8 mouse cellular contexts compared by ENCODE assay signal in the genomic region with DNA sequence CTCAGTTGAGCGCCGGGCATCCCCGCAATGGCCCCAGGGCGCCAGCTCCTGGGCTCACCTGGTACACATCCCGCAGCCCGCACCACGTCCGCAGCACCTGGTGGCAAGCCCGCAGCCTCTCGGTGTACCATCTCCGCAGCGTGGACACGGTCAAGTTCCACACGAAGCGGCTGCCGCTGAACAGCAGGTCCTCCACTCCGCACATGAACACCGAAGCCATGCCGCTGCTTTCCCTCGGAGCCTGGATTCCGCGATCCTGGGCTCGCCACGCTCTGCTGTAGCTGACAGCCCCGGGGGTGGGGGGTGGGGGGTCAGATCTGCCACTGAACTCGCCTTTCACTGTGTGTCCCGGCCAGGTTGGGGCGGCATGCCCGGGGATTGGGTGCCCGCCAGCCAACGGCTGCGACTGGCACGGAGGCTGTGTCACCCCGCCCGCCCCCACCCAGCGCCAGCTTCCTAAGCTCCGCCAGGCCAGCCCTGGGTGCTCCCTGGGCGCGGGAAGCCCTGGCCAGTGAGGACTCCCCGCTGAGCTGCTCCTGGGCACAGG.
DNase-seq lines count a peak whose midpoint lies in the region; ATAC-seq and TF ChIP-seq lines count a peak whose summit lies in the region.

No protein-coding gene starts in this region.

- peaks cover 16% of the 10 kb centered on the region for H3K4me1 ChIP-seq in forebrain, embryonic 14.5 days (ENCODE audit: control insufficient read depth, insufficient read depth, low read length)
- H3K4me1 ChIP-seq in liver, embryonic 16.5 days (ENCODE audit: control insufficient read depth, low read depth, low read length): no peaks in the 10 kb centered on the region
- peaks cover 43% of the 10 kb centered on the region for H3K4me1 ChIP-seq in neural tube, embryonic 13.5 days (replicated peaks)

- no peak overlapping the region for H3K27ac ChIP-seq in forebrain, embryonic 14.5 days (ENCODE audit: low read depth, low read length)
- H3K27ac ChIP-seq in liver, embryonic 16.5 days (ENCODE audit: low read length): no peak overlapping the region
- no peak overlapping the region for H3K27ac ChIP-seq in neural tube, embryonic 13.5 days (replicated peaks)

- H3K4me3 ChIP-seq in forebrain, embryonic 14.5 days (ENCODE audit: low read depth, low read length): peak overlapping the region; percentile 41
- H3K4me3 ChIP-seq in liver, embryonic 16.5 days (ENCODE audit: low read depth, low read length): peak overlapping the region; percentile 51
- peak overlapping the region; percentile 48 for H3K4me3 ChIP-seq in neural tube, embryonic 13.5 days

- TF ChIP-seq POLR2A in brain, embryonic 14.5 days (IDR thresholded peaks at IDR 0.05; ENCODE audit: borderline replicate concordance, extremely low read depth, insufficient read depth, insufficient read length, poor library complexity, severe bottlenecking): no peak

- no peak for TF ChIP-seq CTCF in brain, embryonic 14.5 days (IDR thresholded peaks at IDR 0.05; ENCODE audit: borderline replicate concordance, extremely low read depth, insufficient read depth, insufficient read length)

- WGBS in forebrain, embryonic 14.5 days: under 1% methylated on average over 38 of the region's 40 CpGs
- under 1% methylated on average over 40 of the region's 40 CpGs for WGBS in liver, embryonic 16.5 days (ENCODE audit: insufficient replicate concordance)
- WGBS in neural tube, embryonic 13.5 days: 2% methylated on average over 40 of the region's 40 CpGs

- ATAC-seq in CD4-positive, CD25-positive, alpha-beta regulatory T cell, adult 4 months: peak; percentile 37
- ATAC-seq in forebrain, embryonic 14.5 days: peak; percentile 67
- peak; percentile 35; the same call in 1 of the 2 replicates for ATAC-seq in liver, embryonic 16.5 days (ENCODE audit: low read depth)
- ATAC-seq in neural tube, embryonic 13.5 days (ENCODE audit: low read depth): peak; percentile 77

- H3K27me3 ChIP-seq in forebrain, embryonic 14.5 days (replicated peaks; ENCODE audit: control insufficient read depth, insufficient read depth, low read length): no peaks in the 10 kb centered on the region
- H3K27me3 ChIP-seq in liver, embryonic 16.5 days (ENCODE audit: control insufficient read depth, insufficient read depth, low read depth, low read length): peaks cover 18% of the 10 kb centered on the region
- 0 out of 2 replicates have a peak, but pooled peaks cover 4% of the 10 kb centered on the region for H3K27me3 ChIP-seq in neural tube, embryonic 13.5 days

- H3K9me3 ChIP-seq in forebrain, embryonic 14.5 days (replicated peaks; ENCODE audit: control insufficient read depth, low read length): no peaks in the 10 kb centered on the region
- H3K9me3 ChIP-seq in liver, embryonic 16.5 days (replicated peaks; ENCODE audit: control insufficient read depth, low read length): no peaks in the 10 kb centered on the region
- H3K9me3 ChIP-seq in neural tube, embryonic 13.5 days: no peaks in the 10 kb centered on the region

- peak; percentile 65 for DNase-seq in brain, embryonic 14.5 days (ENCODE audit: low read depth)
- peak; percentile 56 for DNase-seq in forebrain, embryonic 14.5 days (ENCODE audit: low spot score)
- DNase-seq in heart, postnatal 14 days: peak; percentile 77 to 80
- DNase-seq in kidney, postnatal 4 days: peak; percentile 71 to 84
- DNase-seq in urinary bladder, postnatal 25 days (ENCODE audit: low spot score): peak; percentile 41

- no peaks in the 10 kb centered on the region for H3K36me3 ChIP-seq in forebrain, embryonic 14.5 days (ENCODE audit: control insufficient read depth, insufficient read depth, low read length)
- H3K36me3 ChIP-seq in liver, embryonic 16.5 days (ENCODE audit: control insufficient read depth, insufficient read depth): no peaks in the 10 kb centered on the region
- H3K36me3 ChIP-seq in neural tube, embryonic 13.5 days: no peaks in the 10 kb centered on the region

- peak overlapping the region; percentile 64 for H3K9ac ChIP-seq in forebrain, embryonic 14.5 days (ENCODE audit: low read length)
- H3K9ac ChIP-seq in liver, embryonic 16.5 days (ENCODE audit: low read depth, low read length): peak overlapping the region; percentile 15; the same call in 1 of the 2 replicates
- peak overlapping the region; percentile 73 for H3K9ac ChIP-seq in neural tube, embryonic 13.5 days

- peak overlapping the region; percentile 95 for H3K4me2 ChIP-seq in forebrain, embryonic 14.5 days (ENCODE audit: low read length)
- H3K4me2 ChIP-seq in liver, embryonic 16.5 days (ENCODE audit: low read depth, low read length): peak overlapping the region; percentile 66
- peak overlapping the region; percentile 96 for H3K4me2 ChIP-seq in neural tube, embryonic 13.5 days

- intact Hi-C loops in heart, postnatal 14 days (cut with DNase I): loop anchor here (2.0 to 5.0 kb wide), 2 partner anchors 35 to 65 kb away; no protein-coding TSS in a partner anchor

Comparison
In these comparisons a context has a peak if more than half of its experiments do, and no peak if none do; other contexts are left out.
1. H3K9ac ChIP-seq: peak in every context shown above with its lines; median percentile 73 in neural tube, embryonic 13.5 days; 64 in forebrain, embryonic 14.5 days; 15 in liver, embryonic 16.5 days.